Mouse (Mus musculus) heart, embryonic 14.5 days (tissue): Measurements from ENCODE around the gene Magi2. TPM values are rescaled to one million over a fixed set of nuclear protein-coding genes. Genes with fewer than 3 reads are reported as not detected.

ENCODE experiments used
- ATAC-seq: fragments of 200-750 bp; cut with Nextera tagmentation; 2 replicates; pipeline ENCODE4 v1.8.0; 2017; ENCODE audit warnings: low read depth, moderate TSS enrichment; ENCODE audit not compliant: insufficient number of reproducible peaks, insufficient read depth, low FRiP score
- H3K27ac ChIP-seq, 2 experiments: fragments of 200-500 bp in 1 of 2; fragments of 300-500 bp in 1 of 2; sonication (generic) in 1 of 2; replicated peaks in 1 of 2; 2 replicates each; pipeline ENCODE4 v1.5.1; 2012 to 2014; ENCODE audit warnings: low read depth in 2 of 2, low read length in 2 of 2, control low read depth in 1 of 2, mild to moderate bottlenecking in 1 of 2, mixed read lengths in 1 of 2; ENCODE audit not compliant: control insufficient read depth in 1 of 2, insufficient read depth in 1 of 2
- H3K27me3 ChIP-seq: fragments of 300-500 bp; sonication (generic); 2 replicates; pipeline ENCODE4 v1.6.1; 2014; ENCODE audit warnings: mild to moderate bottlenecking, low read length, control low read depth; ENCODE audit not compliant: control insufficient read depth, insufficient read depth
- H3K36me3 ChIP-seq: fragments of 300-500 bp; sonication (generic); 2 replicates; pipeline ENCODE4 v1.6.1; 2014; ENCODE audit warnings: mild to moderate bottlenecking, control low read depth, low read length, mixed read lengths; ENCODE audit not compliant: control insufficient read depth, insufficient read depth
- H3K4me1 ChIP-seq, 2 experiments: fragments of 200-500 bp in 1 of 2; fragments of 300-500 bp in 1 of 2; sonication (generic) in 1 of 2; 2 replicates each; pipeline ENCODE4 v1.6.1; 2012 to 2014; ENCODE audit warnings: low read length in 2 of 2, control low read depth in 1 of 2, mixed read lengths in 1 of 2; ENCODE audit not compliant: control insufficient read depth in 2 of 2, insufficient read depth in 2 of 2
- H3K4me2 ChIP-seq: fragments of 300-500 bp; sonication (generic); 2 replicates; pipeline ENCODE4 v1.6.1; 2014; ENCODE audit warnings: mild to moderate bottlenecking, low read length
- H3K4me3 ChIP-seq, 2 experiments: fragments of 200-500 bp in 1 of 2; fragments of 300-500 bp in 1 of 2; sonication (generic) in 1 of 2; 2 replicates each; pipeline ENCODE4 v1.5.1; 2012 to 2014; ENCODE audit warnings: low read length in 2 of 2, mild to moderate bottlenecking in 2 of 2, control low read depth in 1 of 2, low read depth in 1 of 2, moderate library complexity in 1 of 2; ENCODE audit not compliant: control insufficient read depth in 1 of 2, insufficient read depth in 1 of 2
- H3K9ac ChIP-seq: fragments of 300-500 bp; sonication (generic); 2 replicates; pipeline ENCODE4 v1.6.1; 2014; ENCODE audit warnings: mild to moderate bottlenecking, low read length
- H3K9me3 ChIP-seq: fragments of 300-500 bp; sonication (generic); 2 replicates; pipeline ENCODE4 v1.6.1; 2016; ENCODE audit warnings: low read length, control low read depth; ENCODE audit not compliant: control insufficient read depth
- WGBS: fragments of 180-500 bp; shearing (Covaris S2); extraction: QIAGEN DNeasy Blood & Tissue Kit; methylation state at CpG from one replicate; pipeline ENCODE4 v1.1.7; 2014; 5-methylcytosine and 5-hydroxymethylcytosine counted together
- polyA plus RNA-seq: library from polyadenylated mRNA; unstranded; fragments of >200 nt; fragmentation: Nextera tagmentation; extraction: Ambion mirVana; gene quantifications from 2 replicates; pipeline ENCODE4 v1.2.1, GENCODE M21; 2014

The Magi2 gene
- polyA plus RNA-seq, 1 experiment from 2014 or later = 3.4 TPM

GRCm38 (mm10) chr5:19745916-19746315 lies 519.1 kb downstream of the Magi2 start:
- 67% methylated on average over 6 of the region's 6 CpGs for WGBS

GRCm38 (mm10) chr5:19746865-19747514 lies 520.2 kb downstream of the Magi2 start:
- Histone ChIP-seq H3K36me3 (no peaks in the 10 kb centered on the region), H3K27ac (no peak overlapping the region), H3K27me3 (no peaks in the 10 kb centered on the region), H3K9ac (no peak overlapping the region), H3K4me3 (no peak overlapping the region), H3K4me1 (no peaks in the 10 kb centered on the region), H3K4me2 (no peak overlapping the region), H3K9me3 (no peaks in the 10 kb centered on the region)
- WGBS = 71% methylated on average over 12 of the region's 12 CpGs
- ATAC-seq = no peak

More at GRCm38 (mm10) chr5:19745916-19746315, 519.1 kb downstream of the Magi2 start:
- H3K36me3 ChIP-seq = no peaks in the 10 kb centered on the region
- no peak overlapping the region for H3K9ac ChIP-seq
- no peaks in the 10 kb centered on the region for H3K27me3 ChIP-seq
- H3K27ac ChIP-seq = no peak overlapping the region
- ATAC-seq = no peak
- no peak overlapping the region for H3K4me3 ChIP-seq
- H3K9me3 ChIP-seq = no peaks in the 10 kb centered on the region
- H3K4me1 ChIP-seq = no peaks in the 10 kb centered on the region
- no peak overlapping the region for H3K4me2 ChIP-seq

- H3K9me3 ChIP-seq = no peaks in the 10 kb centered on the region
- no peaks in the 10 kb centered on the region for H3K4me1 ChIP-seq
- no peak overlapping the region for H3K27ac ChIP-seq
- H3K27me3 ChIP-seq = no peaks in the 10 kb centered on the region
- no peak for ATAC-seq
- no peak overlapping the region for H3K4me2 ChIP-seq
- 87% methylated on average over 3 of the region's 3 CpGs for WGBS
- no peak overlapping the region for H3K9ac ChIP-seq
- no peak overlapping the region for H3K4me3 ChIP-seq
- no peaks in the 10 kb centered on the region for H3K36me3 ChIP-seq
These were observed 520.8 kb downstream of the Magi2 start for GRCm38 (mm10) chr5:19747631-19748030.

GRCm38 (mm10) chr5:19779224-19779623 lies 552.4 kb downstream of the Magi2 start:
- Histone ChIP-seq H3K27ac (no peak overlapping the region), H3K9ac (no peak overlapping the region), H3K4me3 (no peak overlapping the region), H3K9me3 (no peaks in the 10 kb centered on the region), H3K4me2 (no peak overlapping the region), H3K4me1 (no peaks in the 10 kb centered on the region), H3K27me3 (no peaks in the 10 kb centered on the region), H3K36me3 (no peaks in the 10 kb centered on the region)
- no peak for ATAC-seq
- WGBS = 80% methylated on average over 1 of the region's 1 CpGs

GRCm38 (mm10) chr5:19780076-19780475 lies 553.2 kb downstream of the Magi2 start:
- Histone ChIP-seq H3K27me3 (no peaks in the 10 kb centered on the region), H3K4me2 (no peak overlapping the region), H3K27ac (no peak overlapping the region), H3K9me3 (no peaks in the 10 kb centered on the region), H3K4me1 (no peaks in the 10 kb centered on the region), H3K36me3 (no peaks in the 10 kb centered on the region), H3K9ac (no peak overlapping the region), H3K4me3 (no peak overlapping the region)
- WGBS = 76% methylated on average over 2 of the region's 2 CpGs
- no peak for ATAC-seq

GRCm38 (mm10) chr5:19785320-19785719 lies 558.5 kb downstream of the Magi2 start:
- H3K4me1 ChIP-seq = no peaks in the 10 kb centered on the region

GRCm38 (mm10) chr5:19787522-19788144 lies 560.8 kb downstream of the Magi2 start:
- ATAC-seq = no peak
- Histone ChIP-seq H3K27me3 (no peaks in the 10 kb centered on the region), H3K27ac (no peak overlapping the region), H3K4me3 (no peak overlapping the region), H3K9me3 (0 out of 2 replicates have a peak, but pooled peaks cover 4% of the 10 kb centered on the region), H3K4me2 (no peak overlapping the region), H3K4me1 (no peaks in the 10 kb centered on the region), H3K36me3 (no peaks in the 10 kb centered on the region), H3K9ac (no peak overlapping the region)
- whole genome bisulfite sequencing = 39% methylated on average over 5 of the region's 5 CpGs

More at GRCm38 (mm10) chr5:19785320-19785719, 558.5 kb downstream of the Magi2 start:
- no peaks in the 10 kb centered on the region for H3K36me3 ChIP-seq
- no peaks in the 10 kb centered on the region for H3K9me3 ChIP-seq
- H3K9ac ChIP-seq = no peak overlapping the region
- H3K4me3 ChIP-seq = no peak overlapping the region
- no peaks in the 10 kb centered on the region for H3K27me3 ChIP-seq
- no peak overlapping the region for H3K4me2 ChIP-seq
- no peak for ATAC-seq
- H3K27ac ChIP-seq = no peak overlapping the region
